Mouse (Mus musculus): ENCODE results near the gene Gm21679.
"Not testable (repeated sequence)": the region's sequence is repeated elsewhere in the genome, so short reads cannot be mapped to it uniquely, and the experiment has no call there.

The Gm21679 gene

GRCm38 (mm10) chrY:29683270-29683669 lies at the start of gene Gm21679:
Gm21679 (minus strand) TSS chrY:29683370.
- not testable (repeated sequence) for DNase-seq (ENCODE audit: low read depth)
